Mouse (Mus musculus) C2C12 (cell line): ENCODE data around the gene Csgalnact2.

Experiments used
- CEBPB ChIP-seq: IDR thresholded peaks from one replicate; pipeline ENCODE4 v1.6.1; 2011; ENCODE audit warnings: low read depth, mild to moderate bottlenecking, control low read depth, moderate library complexity
- CTCF ChIP-seq: IDR thresholded peaks from one replicate; pipeline ENCODE4 v1.5.1; 2011; ENCODE audit not compliant: control insufficient read depth, insufficient read depth, insufficient read length
- FOSL1 ChIP-seq: IDR thresholded peaks from one replicate; pipeline ENCODE4 v1.8.0; 2011; ENCODE audit warnings: mild to moderate bottlenecking, low read length; ENCODE audit not compliant: poor library complexity, insufficient read depth, severe bottlenecking
- MAX ChIP-seq: IDR thresholded peaks from one replicate; pipeline ENCODE4 v1.6.1; 2011; ENCODE audit warnings: mild to moderate bottlenecking, control low read depth
- USF1 ChIP-seq: IDR thresholded peaks from one replicate; pipeline ENCODE4 v1.6.1; 2011; ENCODE audit warnings: low read depth, mild to moderate bottlenecking, control low read depth, moderate library complexity

DNA sequence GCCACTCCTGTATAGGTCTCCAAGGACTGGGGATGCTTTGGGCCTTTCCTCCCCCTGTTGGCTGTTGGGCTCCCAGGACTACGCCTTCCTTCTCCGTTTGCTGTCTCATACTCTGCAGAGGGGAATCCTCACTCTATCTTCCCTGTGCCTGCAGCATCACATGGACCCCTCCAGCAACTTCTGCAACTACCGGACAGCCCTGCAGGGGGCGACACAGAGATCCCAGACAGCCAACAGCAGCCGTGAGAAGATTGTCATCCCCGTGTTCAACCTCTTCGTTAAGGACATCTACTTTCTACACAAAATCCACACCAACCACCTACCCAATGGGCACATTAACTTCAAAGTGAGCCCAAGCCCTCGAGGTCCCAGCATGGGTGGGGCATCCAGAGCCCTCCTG lies 51.0 kb downstream of the Csgalnact2 start:
- TF ChIP-seq USF1, result no peak
- TF ChIP-seq CTCF, result no peak
- no peak for TF ChIP-seq CEBPB
- TF ChIP-seq FOSL1, result no peak
- no peak for TF ChIP-seq MAX
